Mouse (Mus musculus) CH12.LX (cell line): ENCODE measurements around the gene Gtdc1.

Source experiments
- CTCF ChIP-seq, 2 experiments: IDR thresholded peaks in 1 of 2; conservative IDR thresholded peaks in 1 of 2; 2 replicates each; pipeline ENCODE4 v1.5.1; 2011 to 2012; ENCODE audit warnings: low read depth in 2 of 2, low read length in 2 of 2, improper control_type of control experiment in 1 of 2, inconsistent platforms in 1 of 2, mild to moderate bottlenecking in 1 of 2, moderate library complexity in 1 of 2
- MAFK ChIP-seq: IDR thresholded peaks from 2 replicates; pipeline ENCODE4 v1.6.1; 2011; ENCODE audit warnings: low read length, improper control_type of control experiment; ENCODE audit not compliant: insufficient replicate concordance
- POLR2A ChIP-seq: IDR thresholded peaks from 2 replicates; pipeline ENCODE4 v1.6.1; 2011; ENCODE audit warnings: low read depth, mild to moderate bottlenecking, improper control_type of control experiment, low read length

- no peak for TF ChIP-seq CTCF (conservative IDR thresholded peaks at IDR 0.05 in 1 of 2, IDR thresholded peaks at IDR 0.05 in 1 of 2; ENCODE audit: low read depth in 2 of 2, low read length in 2 of 2)
- TF ChIP-seq MAFK = no peak
- TF ChIP-seq POLR2A = no peak
Measured at GRCm38 (mm10) chr2:44622471-44622870, 305.0 kb downstream of the Gtdc1 start.
